Mouse (Mus musculus) ES-E14 (cell line): Measurements from ENCODE around the gene Zkscan17.

ENCODE experiments used
- MAFK ChIP-seq: IDR thresholded peaks from 2 replicates; pipeline ENCODE4 v1.6.1; 2014; ENCODE audit warnings: mild to moderate bottlenecking, low read depth, low read length, inconsistent platforms; ENCODE audit not compliant: insufficient read depth
- ZC3H11A ChIP-seq: IDR thresholded peaks from 2 replicates; pipeline ENCODE4 v1.6.1; 2012; ENCODE audit warnings: low read depth, mild to moderate bottlenecking, inconsistent platforms, low read length, borderline replicate concordance
- ZNF384 ChIP-seq: IDR thresholded peaks from 2 replicates; pipeline ENCODE4 v1.6.1; 2012; ENCODE audit warnings: low read depth, low read length, inconsistent platforms

GRCm38 (mm10) chr11:59524150-59524549 lies 2.4 kb downstream of the Zkscan17 start:
- TF ChIP-seq ZC3H11A (no peak), MAFK (no peak), ZNF384 (no peak; the same call in 1 of the 2 replicates)
